Mouse (Mus musculus) kidney, postnatal 0 days (tissue): Measurements from ENCODE around the gene Hist1h2ai. TPM values are rescaled to one million over a fixed set of nuclear protein-coding genes. Genes with fewer than 3 reads are reported as not detected.
A peak's percentile ranks its signal among the peaks of the same experiment; 100 is the strongest.
"Not testable (repeated sequence)": the region's sequence is repeated elsewhere in the genome, so short reads cannot be mapped to it uniquely, and the experiment has no call there.

Experiments
- ATAC-seq: fragments of 200-750 bp; cut with Nextera tagmentation; replicated peaks from 2 replicates; pipeline ENCODE4 v1.8.0; 2017; ENCODE audit warnings: low read depth, moderate number of reproducible peaks, moderate TSS enrichment, moderate library complexity; ENCODE audit not compliant: low FRiP score
- DNase-seq: peaks from one replicate; pipeline ENCODE4 v3.0.0-alpha.2; 2016; ENCODE audit warnings: low spot score
- H3K27ac ChIP-seq: fragments of 300-500 bp; sonication (generic); 2 replicates; pipeline ENCODE4 v1.5.1; 2014; ENCODE audit warnings: mild to moderate bottlenecking
- H3K27me3 ChIP-seq: fragments of 300-500 bp; sonication (generic); 2 replicates; pipeline ENCODE4 v1.6.1; 2014; ENCODE audit warnings: low read length, mixed read lengths; ENCODE audit not compliant: insufficient read depth
- H3K36me3 ChIP-seq: fragments of 300-500 bp; sonication (generic); 2 replicates; pipeline ENCODE4 v1.6.1; 2014; ENCODE audit warnings: low read length, mixed read lengths; ENCODE audit not compliant: insufficient read depth
- H3K4me1 ChIP-seq: fragments of 300-500 bp; sonication (generic); replicated peaks from 2 replicates; pipeline ENCODE4 v1.6.1; 2014; ENCODE audit warnings: antibody characterized with exemption, low read length, mixed read lengths; ENCODE audit not compliant: insufficient read depth
- H3K4me2 ChIP-seq: fragments of 300-500 bp; sonication (generic); 2 replicates; pipeline ENCODE4 v1.6.1; 2014; ENCODE audit warnings: mild to moderate bottlenecking, low read length, moderate library complexity, mixed read lengths
- H3K4me3 ChIP-seq: fragments of 300-500 bp; sonication (generic); replicated peaks from 2 replicates; pipeline ENCODE4 v1.5.1; 2014; ENCODE audit warnings: low read depth, low read length
- H3K9ac ChIP-seq: fragments of 300-500 bp; sonication (generic); 2 replicates; pipeline ENCODE4 v1.6.1; 2014; ENCODE audit warnings: low read depth, low read length
- H3K9me3 ChIP-seq: fragments of 300-500 bp; sonication (generic); replicated peaks from 2 replicates; pipeline ENCODE4 v1.6.1; 2016; ENCODE audit warnings: low read length, inconsistent platforms, mixed read lengths
- CTCF ChIP-seq: IDR thresholded peaks from 2 replicates; pipeline ENCODE4 v1.5.1; 2016; ENCODE audit warnings: antibody characterized with exemption, low read depth, mild to moderate bottlenecking, moderate library complexity
- WGBS: fragments of 180-500 bp; shearing (Covaris S2); extraction: QIAGEN DNeasy Blood & Tissue Kit; methylation state at CpG from one replicate; pipeline ENCODE4 v1.1.7; 2014; 5-methylcytosine and 5-hydroxymethylcytosine counted together
- polyA plus RNA-seq: library from polyadenylated mRNA; unstranded; fragments of >200 nt; fragmentation: Nextera tagmentation; extraction: Ambion mirVana; gene quantifications from 2 replicates; pipeline ENCODE4 v1.2.1, GENCODE M21; 2015

Gene Hist1h2ai
- polyA plus RNA-seq, 1 experiment from 2014 or later: 27.1 TPM

DNA sequence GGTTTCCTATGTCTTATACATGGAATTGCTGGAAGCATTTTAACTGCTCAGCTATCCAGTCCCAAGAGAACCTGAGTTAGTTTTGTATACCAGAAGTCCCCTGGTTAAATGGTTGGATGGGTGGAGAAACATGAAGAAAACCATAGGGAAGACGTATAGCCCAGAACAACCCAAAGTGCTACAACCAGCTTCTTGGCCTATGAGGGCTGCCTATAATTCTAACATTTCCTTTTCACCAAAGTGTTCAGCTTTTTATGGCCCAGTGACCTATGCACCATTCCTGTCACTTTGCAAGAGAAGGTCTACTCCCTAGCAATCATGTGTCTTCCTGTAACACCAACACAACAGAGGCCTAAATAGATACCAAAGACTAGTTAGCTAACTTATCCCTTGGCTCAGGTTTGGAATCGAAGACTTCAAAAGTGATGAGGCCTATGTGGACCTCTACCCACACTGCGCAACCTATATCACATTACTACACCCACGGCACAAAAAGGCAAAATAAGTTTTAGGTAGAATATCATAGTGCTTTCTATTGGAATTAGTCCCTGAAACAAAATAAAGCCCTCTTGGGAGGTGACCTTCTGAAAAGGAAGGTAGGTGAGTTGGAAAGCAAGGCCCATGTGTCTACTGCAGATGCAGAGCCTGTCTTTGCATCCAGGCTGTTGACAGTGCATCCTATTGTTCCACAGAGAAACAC is 2.3 kb downstream of the Hist1h2ai start:
- WGBS: 44% methylated on average over 4 of the region's 4 CpGs
- peak; percentile 21 for DNase-seq
- peak overlapping the region; percentile 64 for H3K4me2 ChIP-seq

GRCm38 (mm10) chr13:21721107-21721756 is 5.0 kb downstream of the Hist1h2ai start:
- H3K27ac ChIP-seq: peak overlapping the region; percentile 87
- WGBS: 3% methylated on average over 19 of the region's 44 CpGs
- peak; percentile 34 for DNase-seq
- not testable (repeated sequence) for H3K27me3 ChIP-seq, H3K9me3 ChIP-seq, H3K36me3 ChIP-seq
- ATAC-seq: peak; percentile 30; the same call in 1 of the 2 replicates
- H3K9ac ChIP-seq: peak overlapping the region; percentile 36; the same call in 1 of the 2 replicates
- peak overlapping the region; percentile 62 for H3K4me2 ChIP-seq
- peaks cover 16% of the 10 kb centered on the region for H3K4me1 ChIP-seq
- peak overlapping the region; percentile 35 for H3K4me3 ChIP-seq

More for the DNA sequence above, 2.3 kb downstream of the Hist1h2ai start:
- Histone ChIP-seq H3K4me1 (peaks cover 18% of the 10 kb centered on the region), H3K27ac (peak overlapping the region; percentile 70; the same call in 1 of the 2 replicates), H3K27me3 (no peaks in the 10 kb centered on the region), H3K9me3 (no peaks in the 10 kb centered on the region), H3K4me3 (peak overlapping the region; percentile 33; the same call in 1 of the 2 replicates), H3K9ac (peak overlapping the region; percentile 57; the same call in 1 of the 2 replicates), H3K36me3 (no peaks in the 10 kb centered on the region)
- no peak for TF ChIP-seq CTCF
- no peak for ATAC-seq

DNA sequence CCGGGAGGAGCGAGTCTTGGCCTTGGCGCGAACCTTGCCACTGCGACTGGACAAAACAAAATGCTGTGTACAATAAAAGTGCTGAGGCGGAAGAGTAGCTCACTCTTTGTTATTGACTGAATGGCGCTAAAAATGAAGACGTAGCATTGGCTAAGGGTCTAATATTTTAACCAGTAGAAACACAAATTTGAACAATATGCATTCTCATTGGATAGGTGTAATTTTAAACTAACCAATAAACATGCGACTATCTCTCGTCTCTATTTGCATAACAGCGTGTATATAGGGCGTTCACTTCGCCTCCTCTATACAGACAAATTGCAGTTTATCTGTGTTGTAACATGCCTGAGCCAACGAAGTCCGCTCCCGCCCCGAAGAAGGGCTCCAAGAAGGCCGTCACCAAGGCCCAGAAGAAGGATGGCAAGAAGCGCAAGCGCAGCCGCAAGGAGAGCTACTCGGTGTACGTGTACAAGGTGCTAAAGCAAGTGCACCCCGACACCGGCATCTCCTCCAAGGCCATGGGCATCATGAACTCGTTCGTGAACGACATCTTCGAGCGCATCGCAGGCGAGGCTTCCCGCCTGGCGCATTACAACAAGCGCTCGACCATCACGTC is 5.6 kb downstream of the Hist1h2ai start, which contains the start of gene Hist1h2bm:
Gene Hist1h2bm (plus strand): TSS at position 288 of the 616 bp plus-strand sequence.
- Histone ChIP-seq H3K4me2 (peak within 1 kb of the TSS; percentile 62), H3K27ac (peak within 1 kb of the TSS; percentile 87), H3K4me3 (peak within 1 kb of the TSS; percentile 35), H3K4me1 (peaks cover 13% of the 10 kb centered on the region), H3K9ac (peak within 1 kb of the TSS; percentile 46)
- ATAC-seq (peak; percentile 95), DNase-seq (peak; percentile 98)
- not testable (repeated sequence) for H3K9me3 ChIP-seq, H3K27me3 ChIP-seq, H3K36me3 ChIP-seq
- WGBS: under 1% methylated on average over 37 of the region's 37 CpGs

DNA sequence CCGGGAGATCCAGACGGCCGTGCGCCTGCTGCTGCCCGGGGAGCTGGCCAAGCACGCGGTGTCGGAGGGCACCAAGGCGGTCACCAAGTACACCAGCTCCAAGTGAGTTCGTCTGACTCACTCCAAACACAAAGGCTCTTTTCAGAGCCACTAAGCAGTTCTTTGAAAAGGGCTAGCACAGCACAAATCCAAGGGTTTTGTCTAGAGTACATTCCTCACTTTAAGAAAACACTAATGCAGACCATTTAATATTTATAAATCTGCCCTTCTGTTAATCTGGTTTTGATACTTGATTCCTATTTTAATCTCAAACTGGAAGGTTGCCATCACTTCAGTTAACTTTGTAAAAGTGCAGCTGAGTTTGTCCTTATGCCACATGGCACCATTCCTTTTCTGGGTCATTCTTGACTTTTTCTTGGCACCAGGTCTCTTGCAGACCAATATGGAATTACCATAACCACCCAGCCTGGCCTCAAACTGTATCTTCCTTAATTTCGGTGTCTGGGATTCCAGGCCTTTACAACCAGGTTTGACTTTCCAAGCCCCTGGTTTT is 6.2 kb downstream of the Hist1h2ai start:
- Histone ChIP-seq H3K36me3 (no peaks in the 10 kb centered on the region), H3K4me3 (peak overlapping the region; percentile 16; the same call in 1 of the 2 replicates), H3K9me3 (no peaks in the 10 kb centered on the region), H3K9ac (peak overlapping the region; percentile 46; the same call in 1 of the 2 replicates), H3K4me2 (peak overlapping the region; percentile 52), H3K27ac (peak overlapping the region; percentile 84), H3K27me3 (no peaks in the 10 kb centered on the region), H3K4me1 (peaks cover 10% of the 10 kb centered on the region)
- WGBS: 4% methylated on average over 11 of the region's 11 CpGs
- DNase-seq: peak; percentile 37
- TF ChIP-seq CTCF: no peak
- 0 out of 2 replicates have a peak, but pooled peaks have one; percentile 20 for ATAC-seq

GRCm38 (mm10) chr13:21722993-21723836 is 7.0 kb downstream of the Hist1h2ai start:
- DNase-seq: peak; percentile 37
- H3K4me3 ChIP-seq: no peak overlapping the region

More at GRCm38 (mm10) chr13:21722993-21723836, 7.0 kb downstream of the Hist1h2ai start:
- Histone ChIP-seq H3K4me1 (peaks cover 7% of the 10 kb centered on the region), H3K27me3 (no peaks in the 10 kb centered on the region), H3K9ac (no peak overlapping the region), H3K4me2 (no peak overlapping the region), H3K27ac (no peak overlapping the region), H3K36me3 (no peaks in the 10 kb centered on the region), H3K9me3 (no peaks in the 10 kb centered on the region)
- no peak for ATAC-seq
- no peak; the same call in 1 of the 2 replicates for TF ChIP-seq CTCF
- WGBS: 34% methylated on average over 5 of the region's 5 CpGs
